Mouse (Mus musculus): ENCODE measurements at regions not wholly inside any gene's neighbourhood (a gene's known extent, or its start where the extent isn't known, plus 50 kb on each side); places are given as distances from the start of the nearest gene placed in this dataset.
A peak's percentile ranks its signal among the peaks of the same experiment; 100 is the strongest.

DNA sequence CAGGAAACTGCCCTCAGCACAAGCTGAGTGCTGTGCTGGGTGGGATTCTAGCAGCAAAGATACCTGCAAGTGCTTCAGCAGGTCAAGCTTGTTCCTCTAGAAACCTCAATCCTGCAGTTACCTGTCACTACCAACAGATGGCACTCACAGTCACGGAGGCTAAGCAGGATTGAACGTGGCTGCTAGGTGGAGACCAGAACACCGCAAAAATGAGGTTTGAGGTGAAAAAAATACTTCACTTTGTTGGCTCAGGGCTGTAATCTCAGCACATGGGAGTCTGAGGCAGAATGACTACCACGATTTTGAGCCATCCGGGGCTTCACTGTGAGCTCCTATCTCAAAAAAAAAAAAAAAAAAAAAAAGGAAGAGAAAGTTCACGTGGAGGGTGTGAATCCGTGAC, 50.4 kb upstream of the Atp12a start:
- TF ChIP-seq CTCF (IDR thresholded peaks at IDR 0.05; ENCODE audit: low read depth) (peak; percentile 83), EP300 (IDR thresholded peaks at IDR 0.05; ENCODE audit: low read depth) (no peak)

Data from liver, postnatal 0 days (tissue).